Mouse (Mus musculus) neutrophil, adult 83 days (primary cell): Measurements from ENCODE around the gene Ptgs1. TPM values are rescaled to one million over a fixed set of nuclear protein-coding genes. Genes with fewer than 3 reads are reported as not detected.

Experiments used
- total RNA-seq, 2 experiments: library from RNA; stranded (reverse); gene quantifications; one replicate each; pipeline ENCODE4 v1.2.4; 2023

The Ptgs1 gene
- 100 to 1,000 TPM in 1 of 2 experiments, 10 to 100 TPM in 1; 91.0 to 115 TPM for total RNA-seq

DNA sequence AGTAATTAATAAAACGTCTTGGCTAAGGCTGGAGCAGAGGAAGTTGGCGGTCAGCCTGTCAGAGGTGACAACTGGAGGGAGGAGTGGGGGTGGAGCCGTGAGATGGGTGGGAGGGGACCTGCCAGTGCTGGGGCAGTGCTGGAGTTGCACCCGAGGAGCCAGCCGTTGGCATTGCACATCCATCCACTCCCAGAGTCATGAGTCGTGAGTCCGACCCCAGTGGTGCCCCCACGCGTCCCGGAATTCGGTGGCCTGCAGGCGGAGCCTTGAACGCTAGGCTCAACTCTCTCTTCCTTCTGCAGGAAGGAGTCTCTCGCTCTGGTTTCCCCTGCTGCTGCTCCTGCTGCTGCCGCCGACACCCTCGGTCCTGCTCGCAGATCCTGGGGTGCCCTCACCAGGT, at the start of gene Ptgs1:
Gene Ptgs1, plus strand, starts transcription at position 61 of the 400 bp plus-strand sequence.

Other genes starting within 250 kb of the Ptgs1 start
- gene Ndufa8, start 181.0 kb upstream of the Ptgs1 start, total RNA-seq = 10 to 100 TPM; 57.9 to 71.2 TPM
- not detected for gene Morn5, start 181.0 kb upstream of the Ptgs1 start, total RNA-seq
- gene Lhx6, start 125.0 kb upstream of the Ptgs1 start, total RNA-seq = under 1 TPM in 1 of 2 experiments, not detected in 1; 0.13 TPM
- gene Mrrf, start 94.0 kb upstream of the Ptgs1 start, total RNA-seq = 1 to 10 TPM; 3.6 to 7.0 TPM
- gene Rbm18, start 93.7 kb upstream of the Ptgs1 start, total RNA-seq = 10 to 100 TPM; 20.3 to 22.7 TPM
- gene Olfr338, start 143.1 kb downstream of the Ptgs1 start, total RNA-seq = not detected
- gene Olfr339, start 188.5 kb downstream of the Ptgs1 start, total RNA-seq = not detected
- gene Olfr340, start 222.2 kb downstream of the Ptgs1 start, total RNA-seq = not detected